Mouse (Mus musculus): Measurements from ENCODE around the gene Kazald1. TPM values are rescaled to one million over a fixed set of nuclear protein-coding genes. Genes with fewer than 3 reads are reported as not detected.

The Kazald1 gene
- polyA plus RNA-seq, 1 experiment from 2014 or later = 1.3 TPM

DNA sequence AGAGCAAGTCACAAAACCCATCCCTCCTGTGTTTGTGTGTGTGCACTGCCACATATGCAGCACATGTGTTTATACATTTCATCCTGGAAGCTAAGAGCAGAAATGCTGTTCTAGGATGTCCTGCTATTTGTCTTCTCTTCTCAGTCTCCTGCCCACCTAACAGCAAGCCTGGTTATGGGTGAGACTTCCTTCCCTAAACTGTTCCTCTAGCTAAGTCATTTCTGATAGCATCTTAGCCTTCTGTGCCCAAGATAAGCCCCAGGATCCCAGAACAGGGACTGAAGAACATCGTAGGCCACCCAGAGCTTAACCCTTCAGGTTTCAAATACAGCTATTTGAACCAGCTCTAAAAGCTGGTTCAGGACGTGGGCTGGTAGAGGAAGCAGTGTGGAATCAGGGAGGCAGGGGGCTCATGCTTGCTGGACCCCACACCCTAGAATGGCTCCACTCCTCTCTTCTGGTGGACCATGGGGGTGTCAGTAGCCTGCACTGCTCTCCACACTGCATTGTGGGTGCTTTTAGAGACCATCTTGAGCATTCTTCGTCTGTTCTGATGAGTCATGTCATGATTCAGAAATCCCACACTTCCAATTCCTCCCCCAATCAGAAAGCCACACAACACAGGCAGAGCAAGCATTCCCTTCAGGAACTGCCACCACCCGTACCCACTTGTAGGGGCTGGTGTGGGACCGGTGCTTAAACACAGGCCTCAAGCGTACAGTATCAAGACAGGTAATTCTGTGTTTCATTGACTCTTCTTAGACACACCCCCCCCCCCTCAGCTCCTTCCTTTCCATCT, 19.9 kb upstream of the Kazald1 start:
- H3K9me3 ChIP-seq = no peaks in the 10 kb centered on the region
- H3K4me3 ChIP-seq = no peak overlapping the region
- ATAC-seq (replicated peaks) = no peak
- H3K27ac ChIP-seq = no peak overlapping the region
- H3K36me3 ChIP-seq (replicated peaks) = peaks cover 14% of the 10 kb centered on the region; the same call in 1 of the 2 replicates
- peaks cover 37% of the 10 kb centered on the region for H3K4me1 ChIP-seq
- H3K27me3 ChIP-seq (replicated peaks) = no peaks in the 10 kb centered on the region
- H3K4me2 ChIP-seq = no peak overlapping the region
- WGBS = 87% methylated on average over 6 of the region's 6 CpGs
- no peak overlapping the region for H3K9ac ChIP-seq

DNA sequence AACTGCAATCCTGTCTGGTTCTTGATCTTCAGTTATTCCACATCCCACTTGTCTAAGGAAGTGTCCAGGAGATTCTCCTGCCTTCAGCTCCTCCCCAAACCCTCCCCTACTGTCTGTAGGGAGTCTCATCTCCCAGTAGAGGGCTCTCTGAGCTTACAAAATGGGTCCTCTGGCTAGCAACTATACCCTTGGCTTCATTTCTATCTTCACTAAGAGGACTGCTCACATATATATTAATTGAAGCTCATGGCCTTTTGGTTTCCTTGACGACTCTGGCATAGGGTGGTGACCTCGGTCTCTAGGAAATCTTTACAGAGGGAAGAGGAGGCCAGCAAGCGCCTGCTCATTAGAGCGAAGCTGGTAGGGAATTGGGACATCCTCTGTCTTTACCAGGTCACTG, 18.7 kb upstream of the Kazald1 start:
- no peak for ATAC-seq (replicated peaks)
- Histone ChIP-seq H3K4me2 (no peak overlapping the region), H3K9ac (no peak overlapping the region), H3K4me1 (peaks cover 28% of the 10 kb centered on the region), H3K4me3 (no peak overlapping the region), H3K27ac (peak overlapping the region; percentile 41; the same call in 1 of the 2 replicates), H3K27me3 (replicated peaks) (no peaks in the 10 kb centered on the region), H3K9me3 (no peaks in the 10 kb centered on the region), H3K36me3 (replicated peaks) (peaks cover 7% of the 10 kb centered on the region; the same call in 1 of the 2 replicates)
- 36% methylated on average over 4 of the region's 4 CpGs for WGBS

DNA sequence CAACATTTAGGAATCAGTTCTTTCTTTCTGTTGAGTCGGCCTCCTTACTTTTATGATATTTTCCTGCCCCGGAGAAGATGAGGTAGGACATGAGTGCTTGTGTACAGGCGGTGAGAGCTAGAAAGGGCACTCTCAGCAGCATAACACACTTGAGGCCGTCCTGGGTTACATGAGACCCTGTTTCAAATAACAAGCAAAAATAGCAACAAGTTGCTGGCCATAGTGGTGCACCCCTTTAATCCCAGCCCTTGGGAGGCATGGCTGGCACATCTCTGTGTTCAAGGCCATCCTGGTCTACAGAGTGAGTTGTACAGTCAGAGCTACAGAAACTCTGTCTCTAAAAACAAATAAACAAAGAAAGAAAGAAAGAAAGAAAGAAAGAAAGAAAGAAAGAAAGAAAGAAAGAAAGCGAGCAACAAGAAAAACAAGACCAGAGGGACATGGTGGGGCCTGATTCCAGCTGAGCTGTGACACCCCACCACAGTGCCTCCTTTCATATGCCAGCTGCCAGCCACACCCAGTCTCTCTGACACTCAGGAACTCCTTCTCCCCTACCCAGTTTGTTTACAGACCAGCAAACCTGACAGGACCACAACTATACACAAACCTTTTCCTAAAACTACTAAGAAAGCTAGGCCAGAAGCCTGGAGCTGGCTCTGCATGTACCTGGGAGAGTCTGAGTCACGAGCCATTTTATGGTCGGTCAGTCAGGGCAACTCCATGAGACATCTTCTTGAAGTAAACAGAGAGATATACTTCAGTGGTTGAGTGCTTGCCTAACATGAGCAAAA, 17.9 kb upstream of the Kazald1 start:
- Histone ChIP-seq H3K9ac (peak overlapping the region; percentile 57; the same call in 1 of the 2 replicates), H3K4me2 (peak overlapping the region; percentile 87), H3K27me3 (replicated peaks) (no peaks in the 10 kb centered on the region), H3K4me3 (peak overlapping the region; percentile 58; the same call in 1 of the 2 replicates), H3K27ac (peak overlapping the region; percentile 94), H3K36me3 (replicated peaks) (peaks cover 7% of the 10 kb centered on the region; the same call in 1 of the 2 replicates), H3K4me1 (peaks cover 28% of the 10 kb centered on the region), H3K9me3 (no peaks in the 10 kb centered on the region)
- ATAC-seq (replicated peaks) = no peak
- 87% methylated on average over 7 of the region's 7 CpGs for WGBS

DNA sequence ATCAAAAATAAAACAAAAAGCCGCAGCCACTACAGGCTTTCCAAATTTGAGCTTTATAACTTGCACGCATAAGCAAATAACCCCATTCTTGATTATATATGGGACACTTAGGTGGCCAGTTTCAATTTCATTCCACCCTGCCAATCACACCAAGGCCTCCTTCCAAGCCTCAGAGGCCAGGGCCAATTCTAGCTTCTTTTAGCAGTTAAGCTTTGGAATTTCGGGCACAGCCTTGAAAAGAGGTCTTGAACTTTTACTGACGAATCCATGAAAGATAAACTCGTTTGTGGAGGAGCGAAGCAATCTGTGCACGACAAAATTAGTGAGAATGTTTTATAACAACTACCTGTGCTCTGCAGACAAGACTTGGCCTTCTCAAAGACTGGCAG, 17.3 kb upstream of the Kazald1 start:
- H3K4me1 ChIP-seq = peaks cover 28% of the 10 kb centered on the region
- no peaks in the 10 kb centered on the region for H3K27me3 ChIP-seq (replicated peaks)
- peak overlapping the region; percentile 87 for H3K4me2 ChIP-seq
- H3K9ac ChIP-seq = peak overlapping the region; percentile 57
- peaks cover 4% of the 10 kb centered on the region; the same call in 1 of the 2 replicates for H3K36me3 ChIP-seq (replicated peaks)
- 44% methylated on average over 7 of the region's 7 CpGs for WGBS
- no peaks in the 10 kb centered on the region for H3K9me3 ChIP-seq
- ATAC-seq (replicated peaks) = no peak
- peak overlapping the region; percentile 94 for H3K27ac ChIP-seq
- H3K4me3 ChIP-seq = peak overlapping the region; percentile 58

DNA sequence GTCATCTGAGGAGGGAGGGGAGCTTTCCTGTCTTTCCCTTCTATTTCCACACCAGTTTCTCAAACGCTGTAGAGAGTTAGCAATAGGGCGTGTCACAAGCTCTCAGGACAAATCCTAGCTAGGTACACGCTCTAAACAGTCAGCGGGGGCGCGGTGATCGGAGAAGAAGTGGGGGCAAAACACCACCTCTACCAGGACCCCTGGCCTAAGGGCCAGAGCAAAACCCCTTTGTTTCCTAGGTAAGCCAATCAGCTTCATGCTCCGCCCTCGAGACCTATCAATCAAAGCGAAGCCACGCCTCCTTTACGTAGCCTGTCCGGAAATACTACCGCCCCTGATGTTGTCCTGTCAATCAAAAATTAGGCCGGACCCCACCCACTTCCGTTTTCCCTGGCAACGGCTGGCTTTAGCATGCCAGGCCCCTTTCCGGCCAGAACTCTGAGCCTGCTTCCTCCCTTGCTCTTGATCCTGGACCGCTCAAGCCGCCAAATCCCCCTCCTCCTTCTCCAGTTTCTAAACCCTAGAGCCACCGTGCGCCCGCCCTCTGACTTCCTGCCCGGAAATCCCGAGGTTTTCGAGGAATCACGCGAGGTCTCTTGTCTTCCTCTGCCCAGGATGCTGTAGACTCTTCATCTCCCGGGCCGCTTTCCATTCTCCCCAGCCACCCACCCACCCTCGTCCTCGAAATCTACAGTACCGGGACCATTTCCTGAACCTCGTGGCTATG, 16.8 kb upstream of the Kazald1 start:
- no peaks in the 10 kb centered on the region for H3K9me3 ChIP-seq

DNA sequence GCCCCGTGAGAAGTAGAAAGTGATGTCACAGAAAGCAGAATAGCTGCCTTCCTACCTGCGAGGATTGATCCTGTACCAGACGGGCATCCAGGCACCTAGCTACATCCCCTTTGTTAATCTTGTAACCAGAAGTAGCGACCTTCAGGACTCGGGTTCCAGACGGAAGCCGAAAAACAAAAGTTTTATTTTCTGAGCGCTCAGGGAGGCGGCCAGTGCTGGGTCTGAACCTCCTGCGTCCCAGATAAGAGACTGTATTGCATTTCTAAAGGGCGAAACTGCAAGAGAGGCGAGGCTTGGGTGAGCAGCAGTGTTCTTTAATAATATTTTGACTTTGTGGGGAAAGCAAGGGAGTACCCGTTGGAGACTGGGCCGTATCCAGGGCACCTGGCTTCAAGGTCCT, 16.2 kb upstream of the Kazald1 start:
- peaks cover 30% of the 10 kb centered on the region for H3K4me1 ChIP-seq
- peaks cover 3% of the 10 kb centered on the region; the same call in 1 of the 2 replicates for H3K36me3 ChIP-seq (replicated peaks)
- no peaks in the 10 kb centered on the region for H3K27me3 ChIP-seq (replicated peaks)
- no peak for ATAC-seq (replicated peaks)
- H3K9me3 ChIP-seq = no peaks in the 10 kb centered on the region
- peak overlapping the region; percentile 94 for H3K27ac ChIP-seq
- H3K4me2 ChIP-seq = peak overlapping the region; percentile 87
- H3K4me3 ChIP-seq = peak overlapping the region; percentile 58
- 1% methylated on average over 14 of the region's 14 CpGs for WGBS
- peak overlapping the region; percentile 74 for H3K9ac ChIP-seq

More for the DNA sequence above, 16.8 kb upstream of the Kazald1 start:
- peaks cover 3% of the 10 kb centered on the region; the same call in 1 of the 2 replicates for H3K36me3 ChIP-seq (replicated peaks)
- peak; percentile 93 for ATAC-seq (replicated peaks)
- no peaks in the 10 kb centered on the region for H3K27me3 ChIP-seq (replicated peaks)
- H3K9ac ChIP-seq = peak overlapping the region; percentile 74
- H3K4me1 ChIP-seq = peaks cover 28% of the 10 kb centered on the region
- WGBS = under 1% methylated on average over 34 of the region's 34 CpGs
- peak overlapping the region; percentile 87 for H3K4me2 ChIP-seq
- H3K27ac ChIP-seq = peak overlapping the region; percentile 94
- H3K4me3 ChIP-seq = peak overlapping the region; percentile 58

DNA sequence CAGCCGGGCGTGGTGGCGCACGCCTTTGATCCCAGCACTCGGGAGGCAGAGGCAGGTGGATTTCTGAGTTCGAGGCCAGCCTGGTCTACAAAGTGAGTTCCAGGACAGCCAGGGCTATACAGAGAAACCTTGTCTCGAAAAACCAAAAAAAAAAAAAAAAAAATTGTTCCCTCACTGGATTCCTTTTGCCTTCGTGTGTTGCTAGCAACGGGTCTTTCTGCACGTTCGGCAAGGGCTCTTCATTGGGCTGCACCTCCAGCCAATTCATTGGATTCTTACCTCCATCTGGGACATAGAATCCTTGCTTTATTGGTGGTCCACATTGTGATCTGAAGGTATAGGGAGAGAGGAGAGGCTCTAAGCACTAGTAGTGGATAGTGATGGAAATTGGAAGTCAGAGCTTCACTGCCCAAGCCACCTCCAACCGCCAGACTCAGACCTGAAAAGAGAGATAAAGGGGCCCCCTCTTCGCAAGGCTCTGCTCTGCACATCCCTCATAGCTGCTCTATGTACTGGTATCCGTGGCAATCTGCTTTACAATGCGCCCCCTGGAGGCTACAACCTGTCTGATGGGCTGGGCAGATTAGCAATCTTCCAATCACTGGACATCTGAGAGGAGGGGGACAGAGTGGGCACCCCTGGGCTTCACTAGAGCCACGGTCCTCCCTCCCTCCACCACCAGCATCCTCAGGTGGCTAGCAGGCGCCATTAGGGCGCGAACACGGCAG, 11.3 kb upstream of the Kazald1 start:
- WGBS = 44% methylated on average over 20 of the region's 20 CpGs
- Histone ChIP-seq H3K36me3 (replicated peaks) (no peaks in the 10 kb centered on the region), H3K9me3 (no peaks in the 10 kb centered on the region), H3K4me3 (peak overlapping the region; percentile 19; the same call in 1 of the 2 replicates), H3K27me3 (replicated peaks) (peaks cover 39% of the 10 kb centered on the region), H3K9ac (peak overlapping the region; percentile 45), H3K4me1 (peaks cover 14% of the 10 kb centered on the region), H3K27ac (no peak overlapping the region), H3K4me2 (peak overlapping the region; percentile 44)
- 0 out of 2 replicates have a peak, but pooled peaks have one; percentile 32 for ATAC-seq (replicated peaks)

DNA sequence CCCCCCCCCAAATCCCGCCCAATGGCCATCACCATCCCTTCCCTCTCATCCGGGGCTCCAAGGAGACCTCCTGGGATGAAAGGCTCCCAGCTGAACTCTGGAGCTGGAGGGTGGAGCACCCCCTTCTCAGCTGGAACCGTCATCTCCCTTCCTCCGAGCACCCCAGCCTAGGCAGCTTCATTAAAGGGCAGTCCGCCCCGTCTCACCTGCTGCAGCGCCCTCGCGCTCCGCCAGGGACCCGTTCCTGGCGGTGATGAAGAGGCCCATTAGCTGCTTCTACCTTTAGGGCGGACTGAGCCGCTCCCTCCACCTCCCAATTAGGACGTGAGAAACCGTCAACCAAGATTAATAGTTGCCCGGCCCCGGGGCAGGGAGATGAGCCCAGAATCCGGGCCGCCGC, 9.8 kb upstream of the Kazald1 start:
- no peak overlapping the region for H3K4me3 ChIP-seq
- no peak overlapping the region for H3K9ac ChIP-seq
- 3% methylated on average over 21 of the region's 21 CpGs for WGBS
- ATAC-seq (replicated peaks) = no peak
- no peaks in the 10 kb centered on the region for H3K36me3 ChIP-seq (replicated peaks)
- H3K4me1 ChIP-seq = peaks cover 8% of the 10 kb centered on the region
- peaks cover 42% of the 10 kb centered on the region for H3K27me3 ChIP-seq (replicated peaks)
- H3K27ac ChIP-seq = no peak overlapping the region
- no peaks in the 10 kb centered on the region for H3K9me3 ChIP-seq
- H3K4me2 ChIP-seq = no peak overlapping the region

DNA sequence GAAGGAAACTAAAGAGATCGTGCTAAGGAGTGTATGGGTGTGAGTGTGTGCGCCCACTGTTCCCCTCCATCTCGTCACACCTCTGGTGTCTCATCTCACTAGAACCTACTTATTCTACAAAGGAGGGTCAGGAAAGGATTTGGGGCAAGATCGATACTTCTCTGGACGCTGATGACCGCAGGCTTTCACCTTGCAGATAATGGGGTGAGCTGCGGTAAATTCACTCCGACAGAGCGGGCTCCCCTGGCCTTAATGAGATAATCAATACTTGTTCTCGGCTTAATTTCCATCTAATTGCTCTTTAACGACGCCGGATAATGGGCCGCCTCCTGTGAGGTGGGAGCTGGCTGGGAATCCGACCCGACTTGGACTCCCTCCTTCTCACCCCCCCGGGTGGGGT, 7.9 kb upstream of the Kazald1 start:
- H3K27me3 ChIP-seq (replicated peaks) = peaks cover 42% of the 10 kb centered on the region

DNA sequence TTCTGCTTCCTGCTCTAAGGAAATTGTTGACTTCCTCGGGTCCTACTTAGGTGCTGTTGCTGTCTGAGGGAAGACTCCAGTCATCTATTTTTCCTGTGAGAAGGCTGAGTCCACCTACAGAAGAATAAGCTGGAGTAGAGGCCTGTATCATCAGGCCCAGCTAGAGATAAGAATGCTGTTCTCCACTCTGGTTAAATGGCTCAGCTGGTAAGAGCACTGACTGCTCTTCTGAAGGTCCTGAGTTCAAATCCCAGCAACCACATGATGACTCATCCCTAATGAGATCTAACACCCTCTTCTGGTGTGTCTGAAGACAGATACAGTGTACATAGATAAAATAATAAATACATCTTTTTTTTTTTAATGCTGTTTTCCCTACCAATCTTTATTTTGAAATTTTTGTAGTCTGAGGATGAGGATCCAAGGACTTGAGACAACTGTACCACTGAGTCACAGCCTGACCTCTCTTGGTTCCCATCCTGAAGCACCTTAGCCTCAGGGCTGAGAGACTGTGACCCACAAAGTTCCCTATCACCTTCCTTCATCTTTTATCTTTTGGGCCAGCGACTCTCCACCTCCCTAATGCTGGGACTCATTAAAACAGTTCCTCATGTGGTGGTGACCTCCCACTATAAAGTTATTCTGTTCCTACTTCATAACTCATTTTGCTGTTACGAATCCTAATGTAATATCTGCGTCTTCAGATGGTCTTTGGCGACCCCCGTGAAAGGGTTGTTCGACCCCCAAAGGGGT, 7.1 kb upstream of the Kazald1 start:
- Histone ChIP-seq H3K4me1 (peaks cover 8% of the 10 kb centered on the region), H3K4me3 (no peak overlapping the region), H3K4me2 (no peak overlapping the region), H3K9me3 (no peaks in the 10 kb centered on the region), H3K27me3 (replicated peaks) (peaks cover 42% of the 10 kb centered on the region), H3K9ac (no peak overlapping the region), H3K36me3 (replicated peaks) (no peaks in the 10 kb centered on the region), H3K27ac (no peak overlapping the region)
- WGBS = 81% methylated on average over 7 of the region's 7 CpGs
- ATAC-seq (replicated peaks) = no peak

More for the DNA sequence above, 7.9 kb upstream of the Kazald1 start:
- H3K4me2 ChIP-seq = no peak overlapping the region
- no peak overlapping the region for H3K9ac ChIP-seq
- no peak overlapping the region for H3K4me3 ChIP-seq
- H3K4me1 ChIP-seq = peaks cover 8% of the 10 kb centered on the region
- ATAC-seq (replicated peaks) = no peak
- H3K27ac ChIP-seq = no peak overlapping the region
- WGBS = 16% methylated on average over 17 of the region's 17 CpGs
- no peaks in the 10 kb centered on the region for H3K9me3 ChIP-seq
- no peaks in the 10 kb centered on the region for H3K36me3 ChIP-seq (replicated peaks)

All from midbrain, embryonic 15.5 days (tissue).